Mouse (Mus musculus) frontal cortex, adult (tissue): ENCODE results near the gene Tmem59.

ENCODE experiments used
- ATAC-seq: cut with Nextera tagmentation; 2 replicates; pipeline ENCODE4 v1.9.2; 2017; ENCODE audit warnings: mild to moderate bottlenecking, moderate library complexity, mixed read lengths; ENCODE audit not compliant: low TSS enrichment

Tmem59 gene

DNA sequence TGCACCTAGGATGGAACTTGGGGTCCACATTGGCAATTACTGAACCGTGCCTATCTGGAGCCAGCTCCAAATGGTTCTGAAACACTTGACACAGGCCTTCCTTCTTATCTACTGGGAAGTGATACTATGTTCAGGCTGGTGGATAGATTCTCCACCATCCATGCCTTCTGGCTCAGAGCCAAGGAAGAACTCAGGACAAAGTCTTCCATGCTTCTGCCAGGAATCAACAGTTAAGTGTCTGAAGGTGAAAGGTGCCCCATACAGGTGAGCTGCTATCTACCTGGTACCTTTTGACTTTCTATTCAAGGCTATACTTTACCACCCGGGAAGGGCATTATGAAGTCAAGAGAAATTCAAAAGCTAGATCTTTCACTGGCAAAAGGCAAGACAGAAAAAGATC is 60.1 kb downstream of the Tmem59 start:
- no peak for ATAC-seq

DNA sequence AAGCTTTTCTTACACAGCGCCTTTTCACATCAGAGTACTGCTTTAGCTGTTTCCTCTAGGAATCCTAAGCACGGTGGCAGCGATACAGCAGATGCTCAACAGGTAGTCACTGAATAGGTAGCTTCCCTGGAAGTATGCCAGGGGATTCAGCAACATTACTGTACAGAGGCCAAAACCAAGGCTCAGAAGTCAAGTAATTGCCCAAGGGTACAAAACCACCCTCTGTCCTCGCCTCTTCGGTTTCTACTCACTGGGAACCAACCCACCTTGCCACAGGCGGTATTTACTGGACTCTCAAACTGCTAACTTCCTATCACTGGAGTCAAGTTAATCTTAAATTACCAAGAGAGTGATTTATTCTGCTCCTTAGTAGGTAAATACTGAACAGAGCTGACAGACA is 62.0 kb downstream of the Tmem59 start:
- ATAC-seq = no peak

DNA sequence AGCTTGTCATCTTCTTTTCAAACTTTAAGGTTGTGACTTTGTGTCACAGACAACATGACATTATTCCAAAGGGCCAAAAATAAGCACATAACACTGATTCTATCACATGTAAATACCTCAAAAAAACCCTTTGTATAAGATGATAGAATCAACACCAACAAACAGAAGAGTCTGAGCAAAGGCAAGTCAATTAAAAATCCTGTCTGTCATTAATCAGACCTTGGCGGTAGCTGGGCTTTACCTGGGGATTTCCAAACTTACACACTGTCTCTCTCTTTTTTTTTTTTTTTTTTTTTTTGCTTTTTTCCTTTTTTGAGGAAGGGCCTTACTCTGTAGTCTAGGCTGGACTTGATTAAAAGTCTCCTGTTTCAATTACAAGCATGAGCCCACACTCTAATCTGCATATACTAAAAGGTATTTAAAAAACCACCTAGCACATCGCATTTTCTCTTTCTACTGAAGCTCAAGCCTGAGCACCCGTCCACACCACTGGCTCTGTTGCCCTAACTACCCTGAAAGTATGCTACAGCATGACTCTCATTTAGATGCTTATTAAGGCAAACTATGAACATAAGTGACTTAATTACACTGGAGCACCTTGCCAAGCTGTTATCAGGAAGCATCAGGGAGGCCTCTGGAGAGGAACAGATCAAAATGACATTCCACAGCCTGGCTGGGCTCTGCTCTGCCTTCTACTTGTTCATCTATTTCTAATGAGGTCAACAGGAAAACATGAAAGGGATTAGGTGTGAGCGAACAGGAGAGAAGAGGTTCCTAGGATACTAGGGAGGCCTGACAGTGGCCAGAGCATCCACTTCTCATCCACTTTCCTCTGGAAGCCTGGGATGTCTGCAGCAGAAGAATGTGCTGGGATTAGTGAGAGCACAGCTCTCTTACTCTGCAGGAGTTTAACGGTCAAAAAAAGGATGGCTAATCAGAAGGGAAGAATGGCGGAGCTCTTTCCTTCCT is 65.5 kb downstream of the Tmem59 start:
- no peak for ATAC-seq

DNA sequence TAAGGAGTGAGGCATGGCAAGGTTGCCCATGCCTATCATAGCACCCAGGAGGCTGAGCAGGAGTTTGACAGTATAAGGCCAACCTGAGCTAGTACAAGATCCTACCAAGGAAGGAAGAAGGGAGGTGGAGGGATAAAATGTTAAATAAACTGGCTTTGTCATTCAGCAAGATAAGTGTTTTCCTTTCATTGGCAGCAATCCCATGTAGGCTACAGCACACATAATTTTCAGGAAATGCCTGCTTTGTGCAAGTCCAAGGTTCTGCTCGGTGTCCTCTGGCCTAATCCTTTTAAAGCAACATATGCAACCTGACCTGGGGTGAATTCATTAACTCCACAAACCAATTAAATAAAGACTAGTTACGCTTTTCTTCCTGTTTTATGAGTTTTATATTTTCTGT is 67.2 kb downstream of the Tmem59 start:
- ATAC-seq = no peak

DNA sequence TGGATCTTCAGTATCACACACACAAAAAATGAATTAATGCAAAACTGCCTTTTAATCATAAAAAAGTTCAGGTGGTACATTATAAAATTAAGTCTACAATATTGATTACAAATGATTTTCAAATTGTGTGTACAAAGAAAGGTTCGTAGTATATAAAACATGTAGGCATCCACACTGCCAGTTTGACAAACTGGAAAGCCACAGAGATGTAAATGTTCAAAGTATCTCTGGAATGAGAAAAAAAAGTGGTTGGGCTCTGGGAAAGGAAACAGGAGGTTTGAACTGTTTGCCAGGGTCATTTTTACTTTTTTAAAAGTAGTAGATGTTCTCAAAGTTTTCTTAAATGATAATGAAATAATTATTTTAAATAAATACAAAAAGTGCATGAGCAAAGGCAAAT is 67.8 kb downstream of the Tmem59 start:
- no peak for ATAC-seq

DNA sequence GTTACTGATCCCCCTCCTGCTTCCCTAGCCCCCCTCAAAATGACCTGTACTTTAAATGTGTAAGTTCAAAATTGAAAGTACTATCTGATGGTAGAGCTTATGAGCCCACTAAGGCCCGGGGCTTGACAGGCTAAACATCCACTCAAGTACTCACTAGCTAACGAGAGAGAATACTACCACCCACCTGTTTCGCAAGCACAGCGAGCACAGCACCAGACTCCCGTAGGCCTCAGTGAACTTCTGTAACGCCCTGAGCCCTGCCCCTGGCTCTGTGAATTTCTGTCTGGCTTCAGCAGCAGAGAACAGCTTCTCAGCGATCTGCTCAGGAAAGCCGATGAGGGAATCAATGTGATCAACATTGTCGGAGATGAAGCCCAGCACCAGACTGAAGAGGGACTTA is 68.9 kb downstream of the Tmem59 start:
- ATAC-seq = no peak

DNA sequence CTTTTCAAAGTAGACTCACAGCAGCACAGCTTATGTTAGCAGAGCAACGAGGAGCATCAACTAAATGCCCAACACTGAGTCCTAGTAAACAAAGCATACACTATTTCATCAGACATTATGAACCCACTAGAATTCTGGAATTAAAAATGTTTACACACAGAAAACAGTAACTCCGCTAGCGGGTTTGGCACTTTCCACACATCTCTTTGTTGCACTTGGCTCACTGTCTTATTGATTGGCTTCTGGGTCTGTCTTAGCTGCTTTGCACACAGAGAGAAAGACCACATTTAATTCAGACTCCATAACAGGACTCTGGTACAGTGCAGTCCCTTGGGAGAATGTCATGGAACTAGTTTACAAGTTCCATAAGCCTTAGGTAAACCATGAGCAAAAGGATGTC is 69.9 kb downstream of the Tmem59 start:
- no peak for ATAC-seq

DNA sequence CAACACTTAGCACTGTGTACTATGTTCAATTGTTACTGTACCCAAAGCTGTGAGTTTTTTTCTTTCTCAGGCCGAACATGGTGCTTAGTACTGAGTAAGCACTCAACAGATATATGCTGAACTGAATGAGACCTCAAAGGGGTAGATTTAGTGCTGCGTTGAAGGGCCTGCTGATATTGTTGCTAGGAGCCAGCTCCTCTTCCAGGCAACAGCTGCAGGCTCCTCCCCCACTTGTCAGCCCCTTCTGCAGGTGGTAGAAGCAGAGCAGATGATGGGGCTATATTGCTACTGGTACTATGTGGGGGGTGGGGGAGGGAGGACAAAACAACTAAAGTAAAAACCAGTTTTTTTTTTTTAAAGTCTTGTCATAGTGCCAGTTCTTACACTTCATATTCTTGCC is 71.3 kb downstream of the Tmem59 start:
- no peak for ATAC-seq

DNA sequence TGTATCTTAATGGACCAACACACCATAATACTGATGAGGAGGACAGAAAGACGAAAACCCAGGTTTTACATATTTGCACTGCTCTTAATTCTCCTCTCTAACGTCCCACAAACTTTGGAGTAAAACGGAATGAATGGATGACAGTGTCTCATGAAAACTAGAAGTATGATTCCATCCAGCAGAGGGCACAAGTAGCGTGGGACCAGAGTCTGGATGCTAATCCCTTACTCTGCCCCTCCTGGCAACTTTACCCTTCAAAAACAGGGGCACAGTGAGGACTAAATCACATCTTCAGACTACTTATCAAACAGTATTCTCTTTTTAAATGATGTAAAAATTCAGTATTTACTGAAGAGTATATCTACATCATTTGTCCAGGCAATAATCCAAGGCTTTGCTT is 72.3 kb downstream of the Tmem59 start:
- no peak for ATAC-seq
